Mouse (Mus musculus): ENCODE data around the gene Lrrc40. TPM values are rescaled to one million over a fixed set of nuclear protein-coding genes. Genes with fewer than 3 reads are reported as not detected.

Lrrc40 gene
- polyA plus RNA-seq, 1 experiment from 2014 or later: 57.7 TPM

DNA sequence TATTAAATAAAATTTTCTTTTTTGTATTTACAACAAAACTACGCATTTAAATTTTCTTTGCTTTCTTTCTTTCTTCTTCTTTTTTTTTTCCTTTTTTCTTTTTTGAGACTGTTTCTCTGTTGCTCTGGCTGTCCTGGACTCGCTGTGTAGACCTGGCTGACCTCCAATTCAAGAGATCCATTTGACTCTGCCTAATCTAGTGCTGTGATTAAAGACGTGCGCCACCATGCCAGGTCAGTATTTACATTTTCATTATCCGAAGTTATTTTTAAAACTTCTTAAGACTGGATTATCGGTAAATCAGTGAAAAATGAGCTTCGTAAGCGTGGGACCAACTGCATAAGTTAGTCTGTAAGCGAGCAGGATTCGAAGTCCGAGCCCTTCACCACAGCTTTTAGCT is 596 bp upstream of the Lrrc40 start:
- H3K4me3 ChIP-seq (ENCODE audit: low read depth, low read length): peak overlapping the region; percentile 97
- H3K9ac ChIP-seq (ENCODE audit: low read length): peak overlapping the region; percentile 95
- DNase-seq (ENCODE audit: low spot score): no peak
- H3K9me3 ChIP-seq (ENCODE audit: control insufficient read depth, low read length): no peaks in the 10 kb centered on the region
- peak overlapping the region; percentile 93 for H3K4me2 ChIP-seq (ENCODE audit: low read length)
- no peak for ATAC-seq (replicated peaks; ENCODE audit: low FRiP score, low TSS enrichment, low read depth)
- H3K4me1 ChIP-seq (replicated peaks; ENCODE audit: control insufficient read depth, insufficient read depth, low read length): peaks cover 25% of the 10 kb centered on the region
- no peaks in the 10 kb centered on the region for H3K27me3 ChIP-seq (replicated peaks; ENCODE audit: control insufficient read depth, insufficient read depth, low read length)
- peak overlapping the region; percentile 90 for H3K27ac ChIP-seq (ENCODE audit: low read depth)
- 1% methylated on average over 11 of the region's 11 CpGs for WGBS
- H3K36me3 ChIP-seq (ENCODE audit: control insufficient read depth, insufficient read depth, low read length): no peaks in the 10 kb centered on the region

DNA sequence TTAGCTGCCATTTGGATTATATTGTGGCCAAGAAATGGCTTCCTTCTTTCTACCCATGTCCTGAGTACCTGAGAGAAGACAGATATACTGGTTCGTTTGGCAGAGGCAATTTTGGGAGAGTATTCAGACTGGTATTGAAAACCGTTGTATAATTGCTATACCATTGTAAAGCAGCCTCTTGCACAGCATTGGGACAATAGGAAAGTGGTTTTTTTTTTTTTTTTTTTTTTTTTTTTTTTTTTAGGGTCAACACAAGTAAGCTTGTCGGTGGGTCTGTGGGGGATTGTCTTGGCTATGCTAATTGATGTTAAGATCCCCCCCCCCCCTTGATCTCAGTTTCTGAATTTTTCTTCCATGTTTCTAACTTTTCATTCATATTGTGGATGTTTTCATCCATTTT is 1.6 kb downstream of the Lrrc40 start:
- Histone ChIP-seq H3K4me3 (ENCODE audit: low read depth, low read length) (no peak overlapping the region), H3K27me3 (replicated peaks; ENCODE audit: control insufficient read depth, insufficient read depth, low read length) (no peaks in the 10 kb centered on the region), H3K27ac (ENCODE audit: low read depth) (no peak overlapping the region), H3K36me3 (ENCODE audit: control insufficient read depth, insufficient read depth, low read length) (no peaks in the 10 kb centered on the region), H3K4me1 (replicated peaks; ENCODE audit: control insufficient read depth, insufficient read depth, low read length) (peaks cover 19% of the 10 kb centered on the region), H3K9ac (ENCODE audit: low read length) (no peak overlapping the region), H3K9me3 (ENCODE audit: control insufficient read depth, low read length) (no peaks in the 10 kb centered on the region), H3K4me2 (ENCODE audit: low read length) (no peak overlapping the region)
- ATAC-seq (replicated peaks; ENCODE audit: low FRiP score, low TSS enrichment, low read depth) (no peak), DNase-seq (ENCODE audit: low spot score) (no peak)
- WGBS: 92% methylated on average over 3 of the region's 3 CpGs

- no peak overlapping the region for H3K9ac ChIP-seq (ENCODE audit: low read length)
- ATAC-seq (replicated peaks; ENCODE audit: low FRiP score, low TSS enrichment, low read depth) (no peak), DNase-seq (ENCODE audit: low spot score) (no peak)
- H3K4me2 ChIP-seq (ENCODE audit: low read length): no peak overlapping the region
- no peaks in the 10 kb centered on the region for H3K27me3 ChIP-seq (replicated peaks; ENCODE audit: control insufficient read depth, insufficient read depth, low read length)
- no peaks in the 10 kb centered on the region for H3K36me3 ChIP-seq (ENCODE audit: control insufficient read depth, insufficient read depth, low read length)
- H3K27ac ChIP-seq (ENCODE audit: low read depth): no peak overlapping the region
- no peaks in the 10 kb centered on the region for H3K9me3 ChIP-seq (ENCODE audit: control insufficient read depth, low read length)
- H3K4me1 ChIP-seq (replicated peaks; ENCODE audit: control insufficient read depth, insufficient read depth, low read length): 0 out of 2 replicates have a peak, but pooled peaks cover 5% of the 10 kb centered on the region
- H3K4me3 ChIP-seq (ENCODE audit: low read depth, low read length): no peak overlapping the region
- 88% methylated on average over 2 of the region's 2 CpGs for WGBS
Measured at GRCm38 (mm10) chr3:158040755-158041154, 4.3 kb downstream of the Lrrc40 start.

DNA sequence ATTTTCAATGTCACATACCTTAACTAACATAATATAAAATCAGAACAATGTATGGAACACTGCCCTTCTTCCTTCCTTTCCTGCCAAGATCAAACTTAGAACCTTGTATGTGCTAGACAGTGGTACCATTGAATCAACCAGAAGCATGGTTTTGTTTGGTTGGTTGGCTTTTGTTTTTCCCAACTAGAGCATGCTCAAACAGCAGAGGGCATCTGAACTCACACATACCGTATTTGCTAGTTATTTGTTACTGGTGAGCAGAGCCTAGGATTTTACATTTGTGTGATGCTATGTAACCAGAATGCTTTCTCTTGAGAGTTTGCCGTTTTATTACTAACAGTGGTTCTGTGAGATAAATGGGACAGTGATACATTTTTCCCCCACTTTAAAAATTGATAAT is 13.0 kb downstream of the Lrrc40 start:
- no peak overlapping the region for H3K4me3 ChIP-seq (ENCODE audit: low read depth, low read length)
- no peaks in the 10 kb centered on the region for H3K9me3 ChIP-seq (ENCODE audit: control insufficient read depth, low read length)
- no peak overlapping the region for H3K27ac ChIP-seq (ENCODE audit: low read depth)
- DNase-seq (ENCODE audit: low spot score): no peak
- H3K4me1 ChIP-seq (replicated peaks; ENCODE audit: control insufficient read depth, insufficient read depth, low read length): no peaks in the 10 kb centered on the region
- H3K27me3 ChIP-seq (replicated peaks; ENCODE audit: control insufficient read depth, insufficient read depth, low read length): no peaks in the 10 kb centered on the region
- no peak overlapping the region for H3K4me2 ChIP-seq (ENCODE audit: low read length)
- no peak for ATAC-seq (replicated peaks; ENCODE audit: low FRiP score, low TSS enrichment, low read depth)
- H3K9ac ChIP-seq (ENCODE audit: low read length): no peak overlapping the region
- WGBS: 86% methylated on average over 2 of the region's 2 CpGs
- peaks cover 43% of the 10 kb centered on the region for H3K36me3 ChIP-seq (ENCODE audit: control insufficient read depth, insufficient read depth, low read length)

GRCm38 (mm10) chr3:158060621-158061291 is 24.3 kb downstream of the Lrrc40 start:
- H3K4me1 ChIP-seq (replicated peaks; ENCODE audit: control insufficient read depth, insufficient read depth, low read length): no peaks in the 10 kb centered on the region
- peaks cover 60% of the 10 kb centered on the region for H3K36me3 ChIP-seq (ENCODE audit: control insufficient read depth, insufficient read depth, low read length)
- 86% methylated on average over 2 of the region's 2 CpGs for WGBS

GRCm38 (mm10) chr3:158061811-158062523 is 25.5 kb downstream of the Lrrc40 start:
- DNase-seq (ENCODE audit: low spot score) (no peak), ATAC-seq (replicated peaks; ENCODE audit: low FRiP score, low TSS enrichment, low read depth) (no peak)
- Histone ChIP-seq H3K4me1 (replicated peaks; ENCODE audit: control insufficient read depth, insufficient read depth, low read length) (no peaks in the 10 kb centered on the region), H3K4me2 (ENCODE audit: low read length) (no peak overlapping the region), H3K27me3 (replicated peaks; ENCODE audit: control insufficient read depth, insufficient read depth, low read length) (no peaks in the 10 kb centered on the region), H3K4me3 (ENCODE audit: low read depth, low read length) (no peak overlapping the region), H3K9me3 (ENCODE audit: control insufficient read depth, low read length) (no peaks in the 10 kb centered on the region), H3K27ac (ENCODE audit: low read depth) (no peak overlapping the region), H3K36me3 (ENCODE audit: control insufficient read depth, insufficient read depth, low read length) (peaks cover 55% of the 10 kb centered on the region), H3K9ac (ENCODE audit: low read length) (no peak overlapping the region)
- 91% methylated on average over 5 of the region's 5 CpGs for WGBS

More at GRCm38 (mm10) chr3:158060621-158061291, 24.3 kb downstream of the Lrrc40 start:
- Histone ChIP-seq H3K4me2 (ENCODE audit: low read length) (no peak overlapping the region), H3K9ac (ENCODE audit: low read length) (no peak overlapping the region), H3K4me3 (ENCODE audit: low read depth, low read length) (no peak overlapping the region), H3K27me3 (replicated peaks; ENCODE audit: control insufficient read depth, insufficient read depth, low read length) (no peaks in the 10 kb centered on the region), H3K9me3 (ENCODE audit: control insufficient read depth, low read length) (no peaks in the 10 kb centered on the region), H3K27ac (ENCODE audit: low read depth) (no peak overlapping the region)
- ATAC-seq (replicated peaks; ENCODE audit: low FRiP score, low TSS enrichment, low read depth): no peak
- no peak for DNase-seq (ENCODE audit: low spot score)

DNA sequence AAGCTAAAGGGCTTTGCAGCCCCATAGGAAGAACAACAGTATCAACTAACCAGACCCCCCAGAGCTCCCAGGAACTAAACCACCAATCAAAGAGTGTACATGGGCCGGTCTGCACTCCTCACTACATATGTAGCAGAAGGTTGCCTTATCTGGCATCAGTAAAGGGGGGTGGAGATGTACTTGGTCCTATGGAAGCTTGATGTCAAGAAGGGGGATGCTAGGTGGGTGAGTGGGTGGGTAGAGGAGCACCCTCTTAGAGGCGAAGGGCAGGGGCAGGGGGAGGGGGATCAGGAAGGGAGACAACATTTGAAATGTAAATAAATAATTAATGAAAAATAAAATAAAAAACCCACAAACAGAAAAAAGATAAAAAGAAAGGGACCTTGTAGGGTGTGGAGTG is 28.8 kb downstream of the Lrrc40 start:
- H3K9ac ChIP-seq (ENCODE audit: low read length): no peak overlapping the region
- H3K4me3 ChIP-seq (ENCODE audit: low read depth, low read length): no peak overlapping the region
- H3K4me2 ChIP-seq (ENCODE audit: low read length): no peak overlapping the region
- H3K4me1 ChIP-seq (replicated peaks; ENCODE audit: control insufficient read depth, insufficient read depth, low read length): no peaks in the 10 kb centered on the region
- WGBS: 92% methylated on average over 2 of the region's 2 CpGs
- no peaks in the 10 kb centered on the region for H3K27me3 ChIP-seq (replicated peaks; ENCODE audit: control insufficient read depth, insufficient read depth, low read length)
- DNase-seq (ENCODE audit: low spot score) (no peak), ATAC-seq (replicated peaks; ENCODE audit: low FRiP score, low TSS enrichment, low read depth) (no peak)
- H3K27ac ChIP-seq (ENCODE audit: low read depth): no peak overlapping the region
- H3K36me3 ChIP-seq (ENCODE audit: control insufficient read depth, insufficient read depth, low read length): peaks cover 32% of the 10 kb centered on the region
- H3K9me3 ChIP-seq (ENCODE audit: control insufficient read depth, low read length): no peaks in the 10 kb centered on the region

GRCm38 (mm10) chr3:158067916-158068315 is 31.5 kb downstream of the Lrrc40 start:
- Histone ChIP-seq H3K27ac (ENCODE audit: low read depth) (no peak overlapping the region), H3K9ac (ENCODE audit: low read length) (no peak overlapping the region), H3K36me3 (ENCODE audit: control insufficient read depth, insufficient read depth, low read length) (peaks cover 27% of the 10 kb centered on the region), H3K9me3 (ENCODE audit: control insufficient read depth, low read length) (no peaks in the 10 kb centered on the region), H3K27me3 (replicated peaks; ENCODE audit: control insufficient read depth, insufficient read depth, low read length) (no peaks in the 10 kb centered on the region), H3K4me3 (ENCODE audit: low read depth, low read length) (no peak overlapping the region), H3K4me2 (ENCODE audit: low read length) (no peak overlapping the region), H3K4me1 (replicated peaks; ENCODE audit: control insufficient read depth, insufficient read depth, low read length) (no peaks in the 10 kb centered on the region)
- ATAC-seq (replicated peaks; ENCODE audit: low FRiP score, low TSS enrichment, low read depth) (no peak), DNase-seq (ENCODE audit: low spot score) (no peak)
- WGBS: 54% methylated on average over 7 of the region's 7 CpGs
